Mouse (Mus musculus) liver, adult (tissue): ENCODE results near the gene Msh4.
A peak's percentile ranks its signal among the peaks of the same experiment; 100 is the strongest.

Experiments
- GATA4 ChIP-seq: IDR thresholded peaks from 2 replicates; pipeline ENCODE4 v1.6.1; 2014; ENCODE audit warnings: mild to moderate bottlenecking, low read length; ENCODE audit not compliant: insufficient replicate concordance

Gene Msh4

GRCm38 (mm10) chr3:153906136-153906871, at the start of gene Msh4:
Gene Msh4 (minus strand): TSS chr3:153906138.
- TF ChIP-seq GATA4 = no peak

- TF ChIP-seq GATA4 = no peak
Measured at GRCm38 (mm10) chr3:153948176-153948575, 42.2 kb upstream of the Msh4 start.

GRCm38 (mm10) chr3:153947271-153947670, 41.3 kb upstream of the Msh4 start:
- TF ChIP-seq GATA4 = no peak

GRCm38 (mm10) chr3:153944335-153944990, 38.5 kb upstream of the Msh4 start, which contains the start of gene Acadm:
Gene Acadm (minus strand): TSS chr3:153944632.
- peak; percentile 5; the same call in 1 of the 2 replicates for TF ChIP-seq GATA4

GRCm38 (mm10) chr3:153943901-153944334, 38.0 kb upstream of the Msh4 start:
- TF ChIP-seq GATA4 = no peak

GRCm38 (mm10) chr3:153943003-153943640, 37.2 kb upstream of the Msh4 start:
- no peak for TF ChIP-seq GATA4

GRCm38 (mm10) chr3:153941613-153942012, 35.7 kb upstream of the Msh4 start:
- no peak for TF ChIP-seq GATA4

- no peak for TF ChIP-seq GATA4
Measured at GRCm38 (mm10) chr3:153940486-153940885, 34.5 kb upstream of the Msh4 start.

GRCm38 (mm10) chr3:153940021-153940420, 34.1 kb upstream of the Msh4 start:
- no peak for TF ChIP-seq GATA4

GRCm38 (mm10) chr3:153937116-153937810, 31.3 kb upstream of the Msh4 start:
- TF ChIP-seq GATA4 = no peak

GRCm38 (mm10) chr3:153935878-153936277, 29.9 kb upstream of the Msh4 start:
- no peak for TF ChIP-seq GATA4

- no peak for TF ChIP-seq GATA4
Measured at GRCm38 (mm10) chr3:153932461-153932860, 26.5 kb upstream of the Msh4 start.

- TF ChIP-seq GATA4 = no peak
Measured at GRCm38 (mm10) chr3:153929526-153929925, 23.6 kb upstream of the Msh4 start.

- TF ChIP-seq GATA4 = no peak
Measured at GRCm38 (mm10) chr3:153926333-153926732, 20.4 kb upstream of the Msh4 start.
